Mouse (Mus musculus): ENCODE results near the gene Psg17. TPM values are rescaled to one million over a fixed set of nuclear protein-coding genes. Genes with fewer than 3 reads are reported as not detected.

Psg17 gene
- not detected for polyA plus RNA-seq (2012; fragmentation: generic; extraction: Trizol)

DNA sequence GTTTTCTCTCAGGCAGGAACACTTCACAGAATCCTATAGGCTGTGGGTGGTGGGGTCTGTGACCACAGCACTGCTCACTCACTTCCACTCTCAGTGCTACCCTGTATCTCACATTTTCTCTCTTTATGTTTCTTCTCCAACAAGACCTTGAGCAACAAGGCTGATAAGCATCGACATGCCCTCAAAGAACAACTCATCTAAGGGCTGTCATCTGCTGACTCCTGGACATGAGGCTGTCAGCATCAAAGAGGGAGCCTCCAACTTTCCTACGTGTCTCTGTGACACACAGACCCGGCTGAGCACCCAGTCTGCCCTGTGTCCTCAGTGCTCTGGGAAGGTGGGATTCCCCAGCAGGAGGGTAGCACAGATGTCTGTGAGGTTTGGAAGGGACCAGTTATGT, at the start of gene Psg17:
Gene Psg17, minus strand, starts transcription at position 101 of the 400 bp plus-strand sequence.

DNA sequence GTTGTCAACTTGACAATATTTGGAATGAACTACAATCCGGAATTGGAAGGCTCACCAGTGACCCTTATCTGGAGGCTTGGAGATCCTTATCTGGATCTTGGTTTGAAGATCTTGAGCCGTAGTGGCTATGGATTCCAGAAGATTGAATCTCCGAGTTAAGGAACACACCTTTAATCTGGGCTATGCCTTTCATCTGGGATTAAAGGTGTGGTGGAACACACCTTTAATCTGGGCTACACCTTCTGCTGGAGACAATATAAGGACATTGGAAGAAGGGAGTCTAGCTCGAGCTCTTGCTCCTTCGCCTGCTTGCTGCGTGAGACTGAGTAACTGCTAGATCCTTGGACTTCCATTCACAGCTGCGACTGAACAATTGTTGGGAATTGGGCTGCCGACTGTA, 49.6 kb upstream of the Psg17 start, which contains the start of gene Pglyrp1:
Gene Pglyrp1, plus strand, starts transcription at position 301 of the 400 bp plus-strand sequence.

DNA sequence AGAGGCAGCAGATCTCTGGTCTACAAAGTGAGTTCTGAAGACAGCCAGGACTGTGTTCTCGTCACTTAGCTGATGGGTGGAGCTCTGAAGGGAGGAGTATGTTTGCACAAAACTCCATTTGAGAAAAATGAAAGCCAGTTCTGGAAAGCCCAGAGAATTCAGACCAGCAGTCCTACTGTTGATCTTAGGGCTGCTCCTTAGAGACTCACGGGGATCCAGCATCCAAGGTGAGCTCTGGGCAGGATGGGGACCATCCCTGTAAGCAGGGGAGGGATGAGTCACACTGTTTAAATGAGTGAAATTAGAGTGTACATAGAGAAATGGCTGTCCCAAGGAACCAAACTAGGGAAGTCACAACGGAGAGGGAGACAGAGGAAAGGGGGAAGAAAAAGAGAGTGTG, 18.5 kb upstream of the Psg17 start, which contains the start of gene Mill2:
Gene Mill2, plus strand, starts transcription at position 102 of the 400 bp plus-strand sequence.

DNA sequence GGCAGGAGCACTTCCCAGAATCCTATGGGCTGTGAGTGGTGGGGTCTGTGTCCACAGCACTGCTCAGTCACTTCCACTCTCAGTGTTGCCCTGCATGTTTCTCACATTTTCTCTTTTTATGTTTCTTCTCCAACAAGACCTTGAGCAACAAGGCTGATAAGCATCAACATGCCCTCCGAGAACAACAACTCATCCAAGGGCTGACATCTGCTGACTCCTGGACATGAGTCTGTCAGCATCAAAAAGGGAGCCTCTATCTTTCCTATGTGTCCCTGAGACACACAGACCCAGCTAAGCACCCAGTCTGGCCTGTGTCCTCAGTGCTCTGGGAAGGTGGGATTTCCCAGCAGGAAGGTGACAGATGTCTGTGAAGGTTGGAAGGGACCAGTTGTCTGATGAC, 23.0 kb downstream of the Psg17 start, which contains the start of gene Psg19:
Gene Psg19, minus strand, starts transcription at position 101 of the 400 bp plus-strand sequence.

Other genes starting within 250 kb of the Psg17 start
- not detected for gene Psg23, start 205.1 kb downstream of the Psg17 start, polyA plus RNA-seq (2012; fragmentation: generic; extraction: Trizol)
- not detected for gene Psg21, start 164.9 kb downstream of the Psg17 start, polyA plus RNA-seq (2012; fragmentation: generic; extraction: Trizol)
- not detected for gene Psg20, start 135.4 kb downstream of the Psg17 start, polyA plus RNA-seq (2012; fragmentation: generic; extraction: Trizol)
- not detected for gene Psg22, start 103.5 kb downstream of the Psg17 start, polyA plus RNA-seq (2012; fragmentation: generic; extraction: Trizol)
- not detected for gene Psg19, start 23.1 kb downstream of the Psg17 start, polyA plus RNA-seq (2012; fragmentation: generic; extraction: Trizol)
- 1 to 10 TPM in 1 of 2 experiments, under 1 TPM in 1; 0.04 to 2.0 TPM for gene Mill2, start 18.4 kb upstream of the Psg17 start, polyA plus RNA-seq (2012; fragmentation: generic; extraction: Trizol)
- gene Pglyrp1, start 49.7 kb upstream of the Psg17 start, polyA plus RNA-seq (2012; fragmentation: generic; extraction: Trizol): under 1 TPM; 0.11 to 0.40 TPM
- gene Ccdc61, start 88.8 kb upstream of the Psg17 start, polyA plus RNA-seq (2012; fragmentation: generic; extraction: Trizol): 10 to 100 TPM; 10.0 to 22.1 TPM
- gene Nova2, start 104.3 kb upstream of the Psg17 start, polyA plus RNA-seq (2012; fragmentation: generic; extraction: Trizol): under 1 TPM; 0.04 to 0.15 TPM
- not detected for gene Nanos2, start 165.8 kb upstream of the Psg17 start, polyA plus RNA-seq (2012; fragmentation: generic; extraction: Trizol)
- 10 to 100 TPM; 12.3 to 25.1 TPM for gene Mypop, start 169.6 kb upstream of the Psg17 start, polyA plus RNA-seq (2012; fragmentation: generic; extraction: Trizol)
- 10 to 100 TPM; 40.5 to 48.4 TPM for gene Irf2bp1, start 182.4 kb upstream of the Psg17 start, polyA plus RNA-seq (2012; fragmentation: generic; extraction: Trizol)
- gene Foxa3, start 201.9 kb upstream of the Psg17 start, polyA plus RNA-seq (2012; fragmentation: generic; extraction: Trizol): under 1 TPM; 0.04 to 0.06 TPM
- 100 to 1,000 TPM in 1 of 2 experiments, 10 to 100 TPM in 1; 85.0 to 109 TPM for gene Sympk, start 202.8 kb upstream of the Psg17 start, polyA plus RNA-seq (2012; fragmentation: generic; extraction: Trizol)
- gene Rsph6a, start 233.1 kb upstream of the Psg17 start, polyA plus RNA-seq (2012; fragmentation: generic; extraction: Trizol): under 1 TPM; 0.08 to 0.26 TPM